Mouse (Mus musculus): ENCODE measurements around the gene Veph1. TPM values are rescaled to one million over a fixed set of nuclear protein-coding genes. Genes with fewer than 3 reads are reported as not detected.

The Veph1 gene
- total and polyA plus RNA-seq, 2 experiments from 2014 or later, result 3.6 to 5.8 TPM

DNA sequence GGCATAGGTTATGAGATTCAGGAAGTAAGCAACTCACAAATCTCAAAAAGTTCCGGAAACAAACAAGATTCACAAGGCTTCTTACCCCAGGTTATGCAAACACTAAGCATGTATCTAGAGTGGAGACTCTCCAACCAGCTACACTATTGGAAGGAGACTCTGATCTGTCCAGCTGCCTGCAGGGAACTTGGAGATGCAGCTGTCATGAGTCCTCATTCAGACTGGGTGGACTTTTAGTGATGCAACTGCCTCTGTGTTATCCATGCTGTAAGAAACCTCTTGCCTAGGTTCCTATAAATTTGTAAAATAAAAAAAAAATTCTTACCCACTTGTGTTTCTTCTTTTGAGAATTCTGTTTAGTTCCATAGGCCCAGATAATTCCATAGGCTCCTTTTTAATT, 226.4 kb downstream of the Veph1 start:
- Histone ChIP-seq H3K4me2 (ENCODE audit: low read depth) (no peak overlapping the region), H3K4me3 (ENCODE audit: low read depth, low read length) (no peak overlapping the region), H3K9ac (no peak overlapping the region), H3K9me3 (ENCODE audit: low read length) (no peaks in the 10 kb centered on the region), H3K27ac (ENCODE audit: low read depth, low read length) (no peak overlapping the region), H3K27me3 (ENCODE audit: insufficient read depth, low read length) (no peaks in the 10 kb centered on the region), H3K36me3 (ENCODE audit: insufficient read depth) (no peaks in the 10 kb centered on the region), H3K4me1 (ENCODE audit: insufficient read depth) (no peaks in the 10 kb centered on the region)
- WGBS, result 95% methylated on average over 1 of the region's 1 CpGs
- no peak for ATAC-seq
- no peak for TF ChIP-seq CTCF (IDR thresholded peaks at IDR 0.05; ENCODE audit: low read depth)
- DNase-seq, result no peak

DNA sequence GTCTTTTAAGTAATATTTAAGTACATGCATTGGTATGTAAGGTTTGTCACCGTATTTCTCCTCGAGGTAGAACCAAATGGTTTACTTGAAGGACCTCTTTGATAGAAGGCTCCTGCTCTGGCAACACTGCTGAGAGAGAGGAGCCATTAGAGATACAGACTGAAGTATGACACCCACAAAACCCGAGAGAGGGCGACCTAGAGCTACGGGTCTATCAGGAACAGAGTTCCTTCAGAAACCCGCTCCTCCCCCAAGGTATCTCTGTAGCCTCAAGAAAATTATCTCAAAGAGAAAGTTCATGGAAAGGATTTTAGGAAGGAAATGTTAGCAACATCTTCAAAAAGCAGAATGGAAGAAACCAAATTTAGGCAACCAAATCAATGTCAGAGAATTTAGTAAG, 232.8 kb downstream of the Veph1 start:
- H3K27me3 ChIP-seq (ENCODE audit: insufficient read depth, low read length), result no peaks in the 10 kb centered on the region
- no peaks in the 10 kb centered on the region for H3K4me1 ChIP-seq (ENCODE audit: insufficient read depth)
- no peaks in the 10 kb centered on the region for H3K36me3 ChIP-seq (ENCODE audit: insufficient read depth)
- DNase-seq (no peak), ATAC-seq (no peak)
- H3K27ac ChIP-seq (ENCODE audit: low read depth, low read length), result no peak overlapping the region
- 0 out of 2 replicates have a peak, but pooled peaks have one; percentile 14 for TF ChIP-seq CTCF (IDR thresholded peaks at IDR 0.05; ENCODE audit: low read depth)
- H3K9ac ChIP-seq, result no peak overlapping the region
- H3K4me2 ChIP-seq (ENCODE audit: low read depth), result no peak overlapping the region
- H3K4me3 ChIP-seq (ENCODE audit: low read depth, low read length), result no peak overlapping the region
- no peaks in the 10 kb centered on the region for H3K9me3 ChIP-seq (ENCODE audit: low read length)
- WGBS, result 53% methylated on average over 6 of the region's 6 CpGs

DNA sequence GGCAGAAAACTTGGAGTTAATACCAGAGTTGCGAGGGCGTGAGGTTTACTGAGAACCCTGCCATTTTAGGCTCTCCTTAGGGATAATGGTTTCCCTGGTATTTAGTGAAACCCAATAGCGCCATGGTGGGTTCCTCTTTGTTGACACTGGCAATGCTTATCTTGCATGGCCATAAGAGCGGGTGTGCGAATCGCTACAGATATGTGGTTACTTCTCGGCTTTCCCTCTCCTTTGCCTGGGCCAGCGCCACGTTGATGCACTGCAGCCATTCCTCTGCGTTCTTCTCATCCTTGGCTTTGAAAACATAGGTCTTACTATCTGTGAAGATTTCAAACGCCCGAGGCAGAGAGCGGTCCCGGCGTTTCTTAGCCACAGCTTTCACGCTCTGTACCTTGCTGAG, 239.7 kb downstream of the Veph1 start:
- ATAC-seq (no peak), DNase-seq (no peak)
- no peaks in the 10 kb centered on the region for H3K4me1 ChIP-seq (ENCODE audit: insufficient read depth)
- H3K4me3 ChIP-seq (ENCODE audit: low read depth, low read length), result no peak overlapping the region
- 97% methylated on average over 16 of the region's 16 CpGs for WGBS
- H3K36me3 ChIP-seq (ENCODE audit: insufficient read depth), result no peaks in the 10 kb centered on the region
- H3K9me3 ChIP-seq (ENCODE audit: low read length), result no peaks in the 10 kb centered on the region
- no peaks in the 10 kb centered on the region for H3K27me3 ChIP-seq (ENCODE audit: insufficient read depth, low read length)
- no peak overlapping the region for H3K27ac ChIP-seq (ENCODE audit: low read depth, low read length)
- TF ChIP-seq CTCF (IDR thresholded peaks at IDR 0.05; ENCODE audit: low read depth), result no peak
- H3K9ac ChIP-seq, result no peak overlapping the region
- no peak overlapping the region for H3K4me2 ChIP-seq (ENCODE audit: low read depth)

DNA sequence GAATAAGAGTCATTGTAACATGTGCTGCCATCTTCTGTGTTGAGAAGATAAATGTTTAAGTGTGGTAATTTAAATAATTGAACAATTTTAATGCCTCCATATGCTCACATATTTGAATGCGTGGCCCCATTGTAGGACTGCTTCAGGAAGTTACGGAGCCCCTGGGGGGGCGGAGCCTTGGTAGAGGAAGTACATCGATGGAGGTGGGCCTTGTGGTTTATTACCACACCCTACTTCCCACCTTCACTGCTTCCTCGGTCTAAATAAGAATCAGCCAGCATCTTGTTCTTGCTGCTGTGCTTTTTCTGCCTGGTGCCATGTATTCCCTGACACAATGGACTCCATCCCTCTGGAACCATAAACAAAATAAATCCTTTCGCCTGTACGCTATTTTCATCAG, 241.0 kb downstream of the Veph1 start:
- no peak for ATAC-seq
- no peaks in the 10 kb centered on the region for H3K27me3 ChIP-seq (ENCODE audit: insufficient read depth, low read length)
- no peak for TF ChIP-seq CTCF (IDR thresholded peaks at IDR 0.05; ENCODE audit: low read depth)
- no peak overlapping the region for H3K4me3 ChIP-seq (ENCODE audit: low read depth, low read length)
- no peak for DNase-seq
- H3K9me3 ChIP-seq (ENCODE audit: low read length), result no peaks in the 10 kb centered on the region
- no peak overlapping the region for H3K4me2 ChIP-seq (ENCODE audit: low read depth)
- H3K27ac ChIP-seq (ENCODE audit: low read depth, low read length), result no peak overlapping the region
- 92% methylated on average over 7 of the region's 7 CpGs for WGBS
- no peak overlapping the region for H3K9ac ChIP-seq
- no peaks in the 10 kb centered on the region for H3K36me3 ChIP-seq (ENCODE audit: insufficient read depth)
- no peaks in the 10 kb centered on the region for H3K4me1 ChIP-seq (ENCODE audit: insufficient read depth)

DNA sequence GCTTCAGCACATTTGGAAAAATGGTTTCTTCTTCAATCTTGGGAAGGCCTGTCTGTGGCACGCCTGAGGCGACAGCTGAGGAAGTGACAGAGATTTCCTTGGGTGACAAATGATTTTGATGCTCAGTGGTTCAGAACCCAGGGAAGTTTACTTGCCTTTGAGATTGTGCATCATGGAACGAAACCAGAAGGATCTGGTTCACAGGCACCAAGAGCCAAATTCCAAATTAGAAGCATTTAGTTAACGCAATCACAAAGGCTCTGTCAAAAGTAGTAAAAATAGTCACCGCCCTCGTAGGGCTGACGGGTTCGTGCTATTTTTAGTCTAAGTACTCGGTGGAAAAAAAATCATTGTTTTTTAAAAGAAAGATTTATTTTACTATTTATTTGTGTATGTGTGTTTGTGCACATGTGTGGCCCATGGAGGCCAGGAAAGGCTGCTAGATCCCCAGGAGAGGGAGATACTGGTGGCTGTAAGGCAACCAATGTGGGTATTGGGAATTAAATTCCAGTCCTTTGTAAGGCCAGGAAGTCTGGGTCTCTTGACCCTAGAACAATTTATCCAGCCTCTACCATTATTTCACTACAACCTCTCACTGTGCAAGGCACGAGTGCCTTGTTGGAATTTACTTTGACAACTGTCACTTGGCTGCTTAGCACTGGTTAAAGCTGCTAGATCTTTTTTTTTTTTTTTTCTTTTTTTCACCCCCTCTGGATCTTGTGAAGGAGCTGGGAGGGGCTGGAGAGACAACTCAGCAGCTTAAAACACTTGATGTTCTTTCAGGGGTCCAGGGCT, 246.3 kb downstream of the Veph1 start:
- WGBS, result 33% methylated on average over 10 of the region's 10 CpGs
- TF ChIP-seq CTCF (IDR thresholded peaks at IDR 0.05; ENCODE audit: low read depth), result no peak
- ATAC-seq (peak; percentile 92), DNase-seq (peak; percentile 72)
- Histone ChIP-seq H3K27me3 (ENCODE audit: insufficient read depth, low read length) (no peaks in the 10 kb centered on the region), H3K4me3 (ENCODE audit: low read depth, low read length) (no peak overlapping the region), H3K36me3 (ENCODE audit: insufficient read depth) (no peaks in the 10 kb centered on the region), H3K9ac (no peak overlapping the region), H3K4me2 (ENCODE audit: low read depth) (no peak overlapping the region), H3K27ac (ENCODE audit: low read depth, low read length) (no peak overlapping the region), H3K4me1 (ENCODE audit: insufficient read depth) (0 out of 2 replicates have a peak, but pooled peaks cover 3% of the 10 kb centered on the region), H3K9me3 (ENCODE audit: low read length) (no peaks in the 10 kb centered on the region)

DNA sequence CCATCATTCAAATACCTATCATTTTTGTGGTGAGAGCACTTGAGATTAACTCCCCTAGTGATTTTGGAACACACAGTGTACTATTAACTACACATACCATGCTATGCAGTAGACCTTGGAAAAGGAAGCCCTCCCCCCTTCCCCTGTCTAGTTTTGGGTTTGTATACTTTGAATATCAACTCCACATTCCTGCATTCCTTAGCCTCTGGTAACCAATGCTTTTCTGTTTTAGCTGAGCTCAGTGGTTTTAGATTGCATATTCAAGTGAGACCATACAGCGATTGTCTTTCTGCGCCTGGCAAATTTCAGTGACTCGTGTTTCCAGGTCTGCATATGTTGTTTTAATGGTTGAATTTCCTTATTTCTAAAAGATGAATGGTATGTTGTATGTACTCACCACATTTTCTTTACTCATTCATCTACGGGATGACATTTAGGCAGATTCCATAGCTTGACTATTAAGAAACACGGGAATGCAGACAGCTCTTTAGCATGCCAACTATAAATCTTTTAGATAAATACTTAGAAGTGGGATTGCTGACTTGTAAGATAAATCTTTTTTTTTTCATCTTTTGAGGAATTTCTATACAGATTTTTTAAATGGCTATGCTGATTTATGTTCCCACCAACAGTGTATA, 255.7 kb downstream of the Veph1 start:
- Histone ChIP-seq H3K9me3 (ENCODE audit: low read length) (no peaks in the 10 kb centered on the region), H3K4me3 (ENCODE audit: low read depth, low read length) (no peak overlapping the region), H3K27ac (ENCODE audit: low read depth, low read length) (no peak overlapping the region), H3K9ac (no peak overlapping the region), H3K27me3 (ENCODE audit: insufficient read depth, low read length) (no peaks in the 10 kb centered on the region), H3K36me3 (ENCODE audit: insufficient read depth) (no peaks in the 10 kb centered on the region), H3K4me1 (ENCODE audit: insufficient read depth) (no peaks in the 10 kb centered on the region), H3K4me2 (ENCODE audit: low read depth) (no peak overlapping the region)
- WGBS, result 68% methylated on average over 5 of the region's 5 CpGs
- DNase-seq, result no peak
- no peak for ATAC-seq
- no peak for TF ChIP-seq CTCF (IDR thresholded peaks at IDR 0.05; ENCODE audit: low read depth)

DNA sequence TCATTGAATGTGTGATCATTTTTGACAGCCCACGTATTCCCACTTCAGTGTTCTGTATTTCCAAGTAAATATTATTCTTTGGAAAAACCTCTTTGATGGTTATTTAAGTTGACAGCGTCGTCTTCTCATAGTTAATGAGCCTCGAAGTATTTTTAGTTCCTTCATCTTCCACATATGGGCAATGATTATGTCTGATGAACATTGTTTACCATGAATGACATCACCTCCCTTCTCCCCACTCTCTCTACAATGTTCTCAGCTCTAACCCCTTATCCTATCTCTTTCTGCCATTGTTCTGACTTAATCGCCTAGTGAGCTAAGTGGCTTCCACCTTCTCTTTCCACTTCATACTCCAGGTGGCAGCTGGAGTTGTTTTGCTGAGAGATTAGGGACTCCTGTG, 261.4 kb downstream of the Veph1 start:
- DNase-seq, result no peak
- TF ChIP-seq CTCF (IDR thresholded peaks at IDR 0.05; ENCODE audit: low read depth), result no peak
- Histone ChIP-seq H3K36me3 (ENCODE audit: insufficient read depth) (no peaks in the 10 kb centered on the region), H3K4me2 (ENCODE audit: low read depth) (no peak overlapping the region), H3K4me3 (ENCODE audit: low read depth, low read length) (no peak overlapping the region), H3K9me3 (ENCODE audit: low read length) (0 out of 2 replicates have a peak, but pooled peaks cover 3% of the 10 kb centered on the region), H3K27ac (ENCODE audit: low read depth, low read length) (no peak overlapping the region), H3K27me3 (ENCODE audit: insufficient read depth, low read length) (no peaks in the 10 kb centered on the region), H3K9ac (no peak overlapping the region), H3K4me1 (ENCODE audit: insufficient read depth) (no peaks in the 10 kb centered on the region)
- WGBS, result 83% methylated on average over 5 of the region's 5 CpGs
- no peak for ATAC-seq
